Mouse (Mus musculus): ENCODE measurements around the gene Eif5. TPM values are rescaled to one million over a fixed set of nuclear protein-coding genes. Genes with fewer than 3 reads are reported as not detected.
"Not testable (repeated sequence)": the region's sequence is repeated elsewhere in the genome, so short reads cannot be mapped to it uniquely, and the experiment has no call there.

Gene Eif5
- polyA plus RNA-seq, 1 experiment = 100 TPM

- no peak for DNase-seq (ENCODE audit: low read depth in 1 of 2, low spot score in 2 of 2)
- H3K4me3 ChIP-seq (ENCODE audit: extremely low read depth, insufficient read depth, insufficient read length) = no peak overlapping the region
- H3K36me3 ChIP-seq (ENCODE audit: control insufficient read depth, insufficient read depth, low read length) = no peaks in the 10 kb centered on the region
- TF ChIP-seq CTCF (IDR thresholded peaks at IDR 0.05; ENCODE audit: extremely low read depth, insufficient read depth, insufficient read length, insufficient replicate concordance) (no peak), POLR2A (IDR thresholded peaks at IDR 0.05; ENCODE audit: low read depth, low read length) (no peak)
- H3K4me1 ChIP-seq (ENCODE audit: control insufficient read depth, insufficient read depth, insufficient read length) = no peaks in the 10 kb centered on the region
- no peak overlapping the region for H3K27ac ChIP-seq (ENCODE audit: insufficient read depth, low read length)
- 24% methylated on average over 5 of the region's 5 CpGs for WGBS
- H3K27me3 ChIP-seq (ENCODE audit: control insufficient read depth, insufficient read depth, low read length) = no peaks in the 10 kb centered on the region
Measured at GRCm38 (mm10) chr12:111503571-111503970, 34.2 kb upstream of the Eif5 start.

- TF ChIP-seq CTCF (IDR thresholded peaks at IDR 0.05; ENCODE audit: extremely low read depth, insufficient read depth, insufficient read length, insufficient replicate concordance) = peak; percentile 87
- TF ChIP-seq POLR2A (IDR thresholded peaks at IDR 0.05; ENCODE audit: low read depth, low read length) = no peak
- Histone ChIP-seq H3K4me1 (ENCODE audit: control insufficient read depth, insufficient read depth, insufficient read length) (no peaks in the 10 kb centered on the region), H3K4me3 (ENCODE audit: extremely low read depth, insufficient read depth, insufficient read length) (no peak overlapping the region), H3K36me3 (ENCODE audit: control insufficient read depth, insufficient read depth, low read length) (no peaks in the 10 kb centered on the region), H3K27me3 (ENCODE audit: control insufficient read depth, insufficient read depth, low read length) (no peaks in the 10 kb centered on the region), H3K27ac (ENCODE audit: insufficient read depth, low read length) (no peak overlapping the region)
- WGBS = 11% methylated on average over 12 of the region's 12 CpGs
- DNase-seq (ENCODE audit: low read depth in 1 of 2, low spot score in 2 of 2) = peak; percentile 12 to 66
Measured at GRCm38 (mm10) chr12:111504904-111505303, 32.9 kb upstream of the Eif5 start.

GRCm38 (mm10) chr12:111507001-111507400 lies 30.8 kb upstream of the Eif5 start:
- 67% methylated on average over 5 of the region's 5 CpGs for WGBS
- DNase-seq (ENCODE audit: low read depth in 1 of 2, low spot score in 2 of 2) = no peak
- Histone ChIP-seq H3K27me3 (ENCODE audit: control insufficient read depth, insufficient read depth, low read length) (no peaks in the 10 kb centered on the region), H3K36me3 (ENCODE audit: control insufficient read depth, insufficient read depth, low read length) (no peaks in the 10 kb centered on the region), H3K27ac (ENCODE audit: insufficient read depth, low read length) (no peak overlapping the region), H3K4me1 (ENCODE audit: control insufficient read depth, insufficient read depth, insufficient read length) (no peaks in the 10 kb centered on the region), H3K4me3 (ENCODE audit: extremely low read depth, insufficient read depth, insufficient read length) (no peak overlapping the region)
- no peak for TF ChIP-seq CTCF (IDR thresholded peaks at IDR 0.05; ENCODE audit: extremely low read depth, insufficient read depth, insufficient read length, insufficient replicate concordance)
- TF ChIP-seq POLR2A (IDR thresholded peaks at IDR 0.05; ENCODE audit: low read depth, low read length) = no peak

- no peak overlapping the region for H3K4me3 ChIP-seq (ENCODE audit: extremely low read depth, insufficient read depth, insufficient read length)
- no peak for TF ChIP-seq POLR2A (IDR thresholded peaks at IDR 0.05; ENCODE audit: low read depth, low read length)
- no peak for DNase-seq (ENCODE audit: low read depth in 1 of 2, low spot score in 2 of 2)
- no peaks in the 10 kb centered on the region for H3K27me3 ChIP-seq (ENCODE audit: control insufficient read depth, insufficient read depth, low read length)
- no peak overlapping the region for H3K27ac ChIP-seq (ENCODE audit: insufficient read depth, low read length)
- no peaks in the 10 kb centered on the region for H3K36me3 ChIP-seq (ENCODE audit: control insufficient read depth, insufficient read depth, low read length)
- no peaks in the 10 kb centered on the region for H3K4me1 ChIP-seq (ENCODE audit: control insufficient read depth, insufficient read depth, insufficient read length)
- WGBS = 88% methylated on average over 10 of the region's 10 CpGs
Measured at GRCm38 (mm10) chr12:111507962-111508361, 29.9 kb upstream of the Eif5 start.

GRCm38 (mm10) chr12:111508438-111508837 lies 29.4 kb upstream of the Eif5 start:
- 76% methylated on average over 3 of the region's 3 CpGs for WGBS
- H3K27me3 ChIP-seq (ENCODE audit: control insufficient read depth, insufficient read depth, low read length); H3K4me1 ChIP-seq (ENCODE audit: control insufficient read depth, insufficient read depth, insufficient read length); DNase-seq (ENCODE audit: low read depth in 1 of 2, low spot score in 2 of 2); H3K36me3 ChIP-seq (ENCODE audit: control insufficient read depth, insufficient read depth, low read length); H3K27ac ChIP-seq (ENCODE audit: insufficient read depth, low read length); H3K4me3 ChIP-seq (ENCODE audit: extremely low read depth, insufficient read depth, insufficient read length): not testable (repeated sequence)

GRCm38 (mm10) chr12:111512572-111513063 lies 25.2 kb upstream of the Eif5 start:
- no peak overlapping the region for H3K4me3 ChIP-seq (ENCODE audit: extremely low read depth, insufficient read depth, insufficient read length)
- DNase-seq (ENCODE audit: low read depth in 1 of 2, low spot score in 2 of 2) = no peak
- no peaks in the 10 kb centered on the region for H3K4me1 ChIP-seq (ENCODE audit: control insufficient read depth, insufficient read depth, insufficient read length)
- 94% methylated on average over 12 of the region's 12 CpGs for WGBS
- H3K27ac ChIP-seq (ENCODE audit: insufficient read depth, low read length) = no peak overlapping the region
- H3K36me3 ChIP-seq (ENCODE audit: control insufficient read depth, insufficient read depth, low read length) = no peaks in the 10 kb centered on the region
- TF ChIP-seq CTCF (IDR thresholded peaks at IDR 0.05; ENCODE audit: extremely low read depth, insufficient read depth, insufficient read length, insufficient replicate concordance) (no peak), POLR2A (IDR thresholded peaks at IDR 0.05; ENCODE audit: low read depth, low read length) (no peak)
- no peaks in the 10 kb centered on the region for H3K27me3 ChIP-seq (ENCODE audit: control insufficient read depth, insufficient read depth, low read length)

- Histone ChIP-seq H3K4me3 (ENCODE audit: extremely low read depth, insufficient read depth, insufficient read length) (no peak overlapping the region), H3K4me1 (ENCODE audit: control insufficient read depth, insufficient read depth, insufficient read length) (no peaks in the 10 kb centered on the region), H3K36me3 (ENCODE audit: control insufficient read depth, insufficient read depth, low read length) (no peaks in the 10 kb centered on the region), H3K27me3 (ENCODE audit: control insufficient read depth, insufficient read depth, low read length) (no peaks in the 10 kb centered on the region), H3K27ac (ENCODE audit: insufficient read depth, low read length) (no peak overlapping the region)
- WGBS = 91% methylated on average over 5 of the region's 5 CpGs
- no peak for TF ChIP-seq CTCF (IDR thresholded peaks at IDR 0.05; ENCODE audit: extremely low read depth, insufficient read depth, insufficient read length, insufficient replicate concordance)
- TF ChIP-seq POLR2A (IDR thresholded peaks at IDR 0.05; ENCODE audit: low read depth, low read length) = no peak
- DNase-seq (ENCODE audit: low read depth in 1 of 2, low spot score in 2 of 2) = no peak
Measured at GRCm38 (mm10) chr12:111513673-111514072, 24.1 kb upstream of the Eif5 start.
